Mouse (Mus musculus) liver, embryonic 13.5 days (tissue): ENCODE results near the gene Cap2. TPM values are rescaled to one million over a fixed set of nuclear protein-coding genes. Genes with fewer than 3 reads are reported as not detected.

Experiments
- ATAC-seq: fragments of 200-750 bp; cut with Nextera tagmentation; 2 replicates; pipeline ENCODE4 v1.8.0; 2017; ENCODE audit warnings: low read depth, mild to moderate bottlenecking, moderate number of reproducible peaks, moderate library complexity
- DNase-seq: peaks from one replicate; pipeline ENCODE4 v3.0.0; 2022
- H3K27ac ChIP-seq: fragments of 300-500 bp; sonication (generic); 2 replicates; pipeline ENCODE4 v1.5.1; 2015; ENCODE audit warnings: moderate library complexity, mild to moderate bottlenecking, inconsistent platforms
- H3K27me3 ChIP-seq: fragments of 300-500 bp; sonication (generic); 2 replicates; pipeline ENCODE4 v1.6.1; 2015; ENCODE audit warnings: mild to moderate bottlenecking, inconsistent platforms
- H3K36me3 ChIP-seq: fragments of 300-500 bp; sonication (generic); 2 replicates; pipeline ENCODE4 v1.6.1; 2015; ENCODE audit warnings: mild to moderate bottlenecking, inconsistent platforms
- H3K4me1 ChIP-seq: fragments of 300-500 bp; sonication (generic); replicated peaks from 2 replicates; pipeline ENCODE4 v1.6.1; 2015; ENCODE audit warnings: inconsistent platforms
- H3K4me2 ChIP-seq: fragments of 300-500 bp; sonication (generic); 2 replicates; pipeline ENCODE4 v1.6.1; 2015; ENCODE audit warnings: inconsistent platforms, mild to moderate bottlenecking, moderate library complexity
- H3K4me3 ChIP-seq: fragments of 300-500 bp; sonication (generic); replicated peaks from 2 replicates; pipeline ENCODE4 v1.5.1; 2015; ENCODE audit warnings: mild to moderate bottlenecking, inconsistent platforms
- H3K9ac ChIP-seq: fragments of 300-500 bp; sonication (generic); 2 replicates; pipeline ENCODE4 v1.6.1; 2015; ENCODE audit warnings: mild to moderate bottlenecking, inconsistent platforms
- H3K9me3 ChIP-seq: fragments of 300-500 bp; sonication (generic); replicated peaks from 2 replicates; pipeline ENCODE4 v1.6.1; 2016; ENCODE audit warnings: inconsistent platforms
- WGBS: fragments of 180-500 bp; shearing (Covaris S2); methylation state at CpG from one replicate; pipeline ENCODE4 v1.1.7; 2015; ENCODE audit not compliant: insufficient replicate concordance; 5-methylcytosine and 5-hydroxymethylcytosine counted together
- polyA plus RNA-seq: library from polyadenylated mRNA; unstranded; fragments of >200 nt; fragmentation: Nextera tagmentation; extraction: Ambion mirVana; gene quantifications from 2 replicates; pipeline ENCODE4 v1.2.1, GENCODE M21; 2015

Cap2 gene
- polyA plus RNA-seq, 1 experiment from 2014 or later = 2.0 TPM

DNA sequence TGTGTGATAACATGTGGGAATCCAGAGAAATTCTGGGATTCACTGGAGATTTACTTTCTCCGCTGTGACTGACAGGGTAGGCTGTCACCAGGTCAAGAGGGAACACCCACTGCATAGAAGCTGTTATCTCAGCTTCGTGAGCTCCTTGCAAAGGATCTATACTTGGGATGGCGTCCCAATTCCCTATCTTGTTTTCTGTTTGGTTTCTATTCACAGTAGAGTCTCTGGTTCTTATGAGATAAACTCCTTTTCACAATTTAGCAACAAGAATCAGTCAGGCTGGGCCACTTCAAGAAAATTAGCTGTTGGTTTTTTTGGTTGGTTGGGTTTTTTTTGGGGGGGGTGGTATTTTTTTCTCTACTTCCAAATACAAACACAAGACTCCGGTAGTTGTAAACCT lies 7.2 kb downstream of the Cap2 start:
- peaks cover 3% of the 10 kb centered on the region for H3K27me3 ChIP-seq
- H3K4me1 ChIP-seq = no peaks in the 10 kb centered on the region
- H3K27ac ChIP-seq = no peak overlapping the region
- H3K36me3 ChIP-seq = no peaks in the 10 kb centered on the region
- H3K9ac ChIP-seq = no peak overlapping the region
- H3K4me2 ChIP-seq = no peak overlapping the region
- 34% methylated on average over 4 of the region's 4 CpGs for whole genome bisulfite sequencing
- no peak for ATAC-seq
- no peak overlapping the region for H3K4me3 ChIP-seq
- 0 out of 2 replicates have a peak, but pooled peaks cover 2% of the 10 kb centered on the region for H3K9me3 ChIP-seq
- no peak for DNase-seq

DNA sequence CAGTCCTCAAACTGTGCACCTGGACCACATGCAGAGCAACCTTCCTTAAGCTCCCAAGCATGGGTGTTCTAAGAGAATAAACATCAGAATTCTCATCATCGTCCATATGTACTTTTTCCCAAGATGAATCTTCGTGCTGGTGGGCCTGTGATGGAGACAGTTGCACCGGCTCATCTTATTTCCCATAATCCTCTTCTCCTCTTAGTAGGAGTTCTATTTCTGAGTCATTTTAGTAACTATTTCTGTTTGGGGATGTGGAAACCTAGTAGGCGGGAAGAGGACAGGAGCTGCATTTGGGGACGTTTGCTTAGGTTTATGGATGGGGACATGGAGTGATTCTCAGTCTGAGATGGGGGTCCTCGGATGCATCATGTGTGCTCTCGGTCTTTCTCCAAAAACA lies 8.8 kb downstream of the Cap2 start:
- no peak overlapping the region for H3K27ac ChIP-seq
- no peak overlapping the region for H3K4me2 ChIP-seq
- no peaks in the 10 kb centered on the region for H3K4me1 ChIP-seq
- H3K4me3 ChIP-seq = no peak overlapping the region
- no peaks in the 10 kb centered on the region for H3K36me3 ChIP-seq
- no peak overlapping the region for H3K9ac ChIP-seq
- WGBS = 77% methylated on average over 7 of the region's 7 CpGs
- 0 out of 2 replicates have a peak, but pooled peaks cover 2% of the 10 kb centered on the region for H3K9me3 ChIP-seq
- no peak for DNase-seq
- no peak for ATAC-seq
- no peaks in the 10 kb centered on the region for H3K27me3 ChIP-seq

DNA sequence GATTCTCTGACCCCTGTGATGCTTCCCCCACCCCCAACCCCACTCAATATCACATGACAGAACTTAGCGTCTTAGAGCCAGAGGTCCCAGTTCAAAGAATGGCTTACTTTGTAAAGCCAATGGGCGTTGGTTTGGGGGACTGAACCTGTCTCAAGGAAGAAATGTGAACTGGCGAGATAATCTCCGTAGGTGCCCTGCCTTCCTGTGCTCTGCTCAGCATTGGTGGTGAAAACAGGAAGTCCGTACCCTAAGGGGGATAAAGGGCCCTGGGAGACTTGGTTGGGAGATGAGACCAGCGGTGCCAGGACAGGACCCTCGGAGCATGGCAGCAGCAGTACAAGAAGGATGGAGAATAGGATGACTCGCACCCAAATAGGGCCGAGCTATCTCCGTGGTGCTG lies 12.8 kb downstream of the Cap2 start:
- no peak overlapping the region for H3K9ac ChIP-seq
- no peaks in the 10 kb centered on the region for H3K4me1 ChIP-seq
- H3K27me3 ChIP-seq = no peaks in the 10 kb centered on the region
- no peaks in the 10 kb centered on the region for H3K36me3 ChIP-seq
- ATAC-seq (no peak), DNase-seq (no peak)
- no peak overlapping the region for H3K27ac ChIP-seq
- WGBS = 43% methylated on average over 10 of the region's 10 CpGs
- H3K4me3 ChIP-seq = no peak overlapping the region
- 0 out of 2 replicates have a peak, but pooled peaks cover 2% of the 10 kb centered on the region for H3K9me3 ChIP-seq
- H3K4me2 ChIP-seq = no peak overlapping the region

GRCm38 (mm10) chr13:46515120-46515523 lies 13.5 kb downstream of the Cap2 start:
- H3K27me3 ChIP-seq = no peaks in the 10 kb centered on the region
- H3K27ac ChIP-seq = no peak overlapping the region
- H3K4me2 ChIP-seq = no peak overlapping the region
- no peak overlapping the region for H3K9ac ChIP-seq
- no peak for ATAC-seq
- WGBS = 66% methylated on average over 9 of the region's 9 CpGs
- 0 out of 2 replicates have a peak, but pooled peaks cover 2% of the 10 kb centered on the region for H3K9me3 ChIP-seq
- no peaks in the 10 kb centered on the region for H3K4me1 ChIP-seq
- no peaks in the 10 kb centered on the region for H3K36me3 ChIP-seq
- DNase-seq = no peak
- no peak overlapping the region for H3K4me3 ChIP-seq

DNA sequence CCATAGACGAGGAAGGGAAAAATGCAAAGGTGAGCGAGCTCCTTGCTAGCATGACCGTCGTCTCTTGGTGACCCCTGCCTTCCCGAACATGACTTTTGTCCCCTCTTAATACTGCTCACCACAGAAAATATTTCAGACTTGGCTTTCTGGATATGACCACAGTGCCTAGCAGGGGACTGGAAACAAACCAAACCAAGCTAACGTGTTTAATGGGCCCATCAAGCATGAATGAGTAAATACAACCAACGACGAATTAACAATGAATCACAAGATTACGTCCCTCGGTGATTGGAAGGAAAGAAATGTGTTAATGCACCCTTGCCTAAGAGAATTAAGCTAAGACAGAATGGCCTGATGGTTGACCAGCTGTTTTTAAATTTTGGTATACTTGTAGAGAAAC lies 13.9 kb downstream of the Cap2 start:
- no peak for DNase-seq
- Histone ChIP-seq H3K9me3 (0 out of 2 replicates have a peak, but pooled peaks cover 2% of the 10 kb centered on the region), H3K27me3 (no peaks in the 10 kb centered on the region), H3K36me3 (no peaks in the 10 kb centered on the region), H3K4me1 (no peaks in the 10 kb centered on the region), H3K27ac (no peak overlapping the region), H3K4me2 (no peak overlapping the region), H3K9ac (no peak overlapping the region), H3K4me3 (no peak overlapping the region)
- 86% methylated on average over 10 of the region's 10 CpGs for WGBS
- no peak for ATAC-seq

GRCm38 (mm10) chr13:46516183-46516582 lies 14.5 kb downstream of the Cap2 start:
- WGBS = 43% methylated on average over 7 of the region's 7 CpGs
- no peak overlapping the region for H3K9ac ChIP-seq

GRCm38 (mm10) chr13:46517211-46517685 lies 15.6 kb downstream of the Cap2 start:
- Histone ChIP-seq H3K4me3 (no peak overlapping the region), H3K4me2 (no peak overlapping the region), H3K36me3 (no peaks in the 10 kb centered on the region), H3K27me3 (no peaks in the 10 kb centered on the region), H3K9me3 (no peaks in the 10 kb centered on the region), H3K9ac (no peak overlapping the region), H3K4me1 (no peaks in the 10 kb centered on the region), H3K27ac (no peak overlapping the region)
- no peak for DNase-seq
- no peak for ATAC-seq
- WGBS = 64% methylated on average over 4 of the region's 4 CpGs

More at GRCm38 (mm10) chr13:46516183-46516582, 14.5 kb downstream of the Cap2 start:
- H3K36me3 ChIP-seq = no peaks in the 10 kb centered on the region
- H3K9me3 ChIP-seq = 0 out of 2 replicates have a peak, but pooled peaks cover 2% of the 10 kb centered on the region
- no peak overlapping the region for H3K4me2 ChIP-seq
- H3K27me3 ChIP-seq = no peaks in the 10 kb centered on the region
- no peaks in the 10 kb centered on the region for H3K4me1 ChIP-seq
- ATAC-seq (no peak), DNase-seq (no peak)
- no peak overlapping the region for H3K4me3 ChIP-seq
- H3K27ac ChIP-seq = no peak overlapping the region

- Histone ChIP-seq H3K27me3 (no peaks in the 10 kb centered on the region), H3K27ac (no peak overlapping the region), H3K36me3 (no peaks in the 10 kb centered on the region), H3K9me3 (no peaks in the 10 kb centered on the region), H3K4me1 (no peaks in the 10 kb centered on the region), H3K4me2 (no peak overlapping the region), H3K4me3 (no peak overlapping the region), H3K9ac (no peak overlapping the region)
- no peak for ATAC-seq
- WGBS = 25% methylated on average over 1 of the region's 1 CpGs
- no peak for DNase-seq
Measured at GRCm38 (mm10) chr13:46521482-46521881, 19.8 kb downstream of the Cap2 start.

- Histone ChIP-seq H3K4me2 (no peak overlapping the region), H3K9ac (no peak overlapping the region), H3K4me3 (no peak overlapping the region), H3K27ac (no peak overlapping the region), H3K9me3 (no peaks in the 10 kb centered on the region), H3K36me3 (no peaks in the 10 kb centered on the region), H3K4me1 (no peaks in the 10 kb centered on the region), H3K27me3 (no peaks in the 10 kb centered on the region)
- ATAC-seq (no peak), DNase-seq (no peak)
- 53% methylated on average over 4 of the region's 4 CpGs for WGBS
Measured at GRCm38 (mm10) chr13:46522798-46523197, 21.1 kb downstream of the Cap2 start.

GRCm38 (mm10) chr13:46523235-46523634 lies 21.6 kb downstream of the Cap2 start:
- ATAC-seq = no peak
- no peaks in the 10 kb centered on the region for H3K27me3 ChIP-seq
- no peak overlapping the region for H3K4me2 ChIP-seq
- no peaks in the 10 kb centered on the region for H3K9me3 ChIP-seq
- WGBS = 41% methylated on average over 5 of the region's 5 CpGs
- no peak overlapping the region for H3K4me3 ChIP-seq
- no peaks in the 10 kb centered on the region for H3K4me1 ChIP-seq
- no peaks in the 10 kb centered on the region for H3K36me3 ChIP-seq
- no peak overlapping the region for H3K9ac ChIP-seq
- no peak overlapping the region for H3K27ac ChIP-seq
- DNase-seq = no peak

GRCm38 (mm10) chr13:46523712-46524111 lies 22.1 kb downstream of the Cap2 start:
- ATAC-seq = no peak
- H3K27ac ChIP-seq = no peak overlapping the region
- no peaks in the 10 kb centered on the region for H3K4me1 ChIP-seq
- no peaks in the 10 kb centered on the region for H3K27me3 ChIP-seq
- H3K36me3 ChIP-seq = no peaks in the 10 kb centered on the region
- no peak overlapping the region for H3K9ac ChIP-seq
- DNase-seq = no peak
- H3K4me2 ChIP-seq = no peak overlapping the region
- WGBS = 68% methylated on average over 12 of the region's 12 CpGs
- no peak overlapping the region for H3K4me3 ChIP-seq
- no peaks in the 10 kb centered on the region for H3K9me3 ChIP-seq
